Mouse (Mus musculus) T-cell, adult 2 months (primary cell): ENCODE measurements around the gene Gm10959.

ENCODE experiments used
- DNase-seq: peaks from one replicate; pipeline ENCODE4 v3.0.0; 2022; ENCODE audit warnings: low spot score

Gene Gm10959

GRCm38 (mm10) chr3:122888371-122888819 lies 30.8 kb downstream of the Gm10959 start:
- no peak for DNase-seq

GRCm38 (mm10) chr3:122887505-122888301 lies 31.5 kb downstream of the Gm10959 start:
- DNase-seq: no peak

- no peak for DNase-seq
Observed at GRCm38 (mm10) chr3:122878705-122879315, 40.4 kb downstream of the Gm10959 start.

- DNase-seq: no peak
Observed at GRCm38 (mm10) chr3:122877543-122877942, 41.6 kb downstream of the Gm10959 start.

- no peak for DNase-seq
Observed at GRCm38 (mm10) chr3:122876870-122877269, 42.3 kb downstream of the Gm10959 start.

- DNase-seq: no peak
Observed at GRCm38 (mm10) chr3:122871596-122871995, 47.6 kb downstream of the Gm10959 start.

- DNase-seq: no peak
Observed at GRCm38 (mm10) chr3:122868270-122868669, 50.9 kb downstream of the Gm10959 start.

GRCm38 (mm10) chr3:122865092-122865491 lies 54.1 kb downstream of the Gm10959 start:
- no peak for DNase-seq
